Mouse (Mus musculus): Measurements from ENCODE around the gene Rnaseh1. TPM values are rescaled to one million over a fixed set of nuclear protein-coding genes. Genes with fewer than 3 reads are reported as not detected.

The Rnaseh1 gene
- polyA plus RNA-seq, 1 experiment from 2014 or later, result 28.8 TPM

- DNase-seq (ENCODE audit: low spot score, missing footprints) (no peak), ATAC-seq (ENCODE audit: low FRiP score) (no peak)
- no peaks in the 10 kb centered on the region for H3K4me1 ChIP-seq (ENCODE audit: control insufficient read depth, insufficient read depth, low read length)
- no peaks in the 10 kb centered on the region for H3K36me3 ChIP-seq (ENCODE audit: control insufficient read depth, insufficient read depth, low read length)
- no peak overlapping the region for H3K27ac ChIP-seq (ENCODE audit: low read depth, low read length)
- H3K4me2 ChIP-seq, result no peak overlapping the region
- H3K9ac ChIP-seq (ENCODE audit: low read length), result no peak overlapping the region
- WGBS, result 75% methylated on average over 5 of the region's 5 CpGs
- H3K9me3 ChIP-seq (ENCODE audit: control insufficient read depth, low read length), result no peaks in the 10 kb centered on the region
- no peak overlapping the region for H3K4me3 ChIP-seq (ENCODE audit: low read depth, low read length)
- no peaks in the 10 kb centered on the region for H3K27me3 ChIP-seq (ENCODE audit: control insufficient read depth, insufficient read depth, low read length)
Observed at GRCm38 (mm10) chr12:28622167-28622532, 27.3 kb upstream of the Rnaseh1 start.

DNA sequence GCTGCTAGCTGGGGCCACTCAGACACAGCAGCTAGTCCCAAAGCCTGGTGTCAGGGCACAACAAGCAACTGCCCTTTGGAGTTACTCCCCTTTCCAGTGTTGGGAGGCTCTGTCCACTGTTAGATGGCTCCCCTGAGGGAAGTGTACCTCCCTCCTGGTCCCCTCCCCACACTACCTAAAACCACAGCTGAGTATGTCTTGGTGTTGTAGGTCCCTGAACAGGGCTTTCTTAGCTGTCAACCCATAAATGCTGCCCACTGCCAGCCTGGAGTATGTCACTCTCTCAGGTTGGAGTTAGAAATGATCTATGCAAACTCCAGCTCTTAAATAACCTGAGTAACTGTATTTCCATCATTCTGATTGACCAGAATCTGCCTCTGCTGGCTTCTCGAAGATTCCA, 26.8 kb upstream of the Rnaseh1 start:
- Histone ChIP-seq H3K36me3 (ENCODE audit: control insufficient read depth, insufficient read depth, low read length) (no peaks in the 10 kb centered on the region), H3K9ac (ENCODE audit: low read length) (no peak overlapping the region), H3K4me3 (ENCODE audit: low read depth, low read length) (no peak overlapping the region), H3K4me2 (no peak overlapping the region), H3K4me1 (ENCODE audit: control insufficient read depth, insufficient read depth, low read length) (no peaks in the 10 kb centered on the region), H3K9me3 (ENCODE audit: control insufficient read depth, low read length) (no peaks in the 10 kb centered on the region), H3K27me3 (ENCODE audit: control insufficient read depth, insufficient read depth, low read length) (no peaks in the 10 kb centered on the region), H3K27ac (ENCODE audit: low read depth, low read length) (no peak overlapping the region)
- no peak for DNase-seq (ENCODE audit: low spot score, missing footprints)
- WGBS, result 91% methylated on average over 1 of the region's 1 CpGs
- no peak for ATAC-seq (ENCODE audit: low FRiP score)

- Histone ChIP-seq H3K27me3 (ENCODE audit: control insufficient read depth, insufficient read depth, low read length) (no peaks in the 10 kb centered on the region), H3K27ac (ENCODE audit: low read depth, low read length) (no peak within 1 kb of the TSS), H3K4me3 (ENCODE audit: low read depth, low read length) (no peak within 1 kb of the TSS), H3K4me2 (no peak within 1 kb of the TSS), H3K9me3 (ENCODE audit: control insufficient read depth, low read length) (no peaks in the 10 kb centered on the region), H3K4me1 (ENCODE audit: control insufficient read depth, insufficient read depth, low read length) (no peaks in the 10 kb centered on the region), H3K36me3 (ENCODE audit: control insufficient read depth, insufficient read depth, low read length) (no peaks in the 10 kb centered on the region), H3K9ac (ENCODE audit: low read length) (no peak within 1 kb of the TSS)
- 59% methylated on average over 5 of the region's 5 CpGs for WGBS
- DNase-seq (ENCODE audit: low spot score, missing footprints), result no peak
- no peak for ATAC-seq (ENCODE audit: low FRiP score)
Observed at GRCm38 (mm10) chr12:28623195-28623594, 26.2 kb upstream of the Rnaseh1 start, which contains the start of gene Colec11. Gene Colec11 (minus strand): TSS chr12:28623377.

DNA sequence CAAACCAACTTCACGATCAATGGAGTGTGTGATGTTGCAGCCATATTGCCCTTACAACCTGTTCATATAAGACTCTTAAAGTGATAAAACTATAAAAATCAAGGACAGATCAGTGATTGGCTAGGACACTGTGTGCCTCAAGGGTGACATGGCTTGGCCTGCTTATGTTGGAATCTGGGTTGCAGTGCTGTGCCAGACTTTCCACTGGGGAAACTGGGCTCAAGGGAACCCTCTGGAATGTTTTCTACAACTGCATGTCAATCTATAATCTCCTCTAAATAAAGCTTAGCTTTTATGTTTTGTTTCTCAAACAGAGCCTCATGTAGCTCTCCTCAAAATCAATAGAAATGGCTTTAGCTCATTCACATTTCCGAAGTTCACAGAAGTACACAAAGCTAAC, 25.2 kb upstream of the Rnaseh1 start:
- Histone ChIP-seq H3K4me1 (ENCODE audit: control insufficient read depth, insufficient read depth, low read length) (no peaks in the 10 kb centered on the region), H3K9me3 (ENCODE audit: control insufficient read depth, low read length) (no peaks in the 10 kb centered on the region), H3K27me3 (ENCODE audit: control insufficient read depth, insufficient read depth, low read length) (no peaks in the 10 kb centered on the region), H3K9ac (ENCODE audit: low read length) (no peak overlapping the region), H3K36me3 (ENCODE audit: control insufficient read depth, insufficient read depth, low read length) (peaks cover 2% of the 10 kb centered on the region), H3K4me2 (no peak overlapping the region), H3K4me3 (ENCODE audit: low read depth, low read length) (no peak overlapping the region), H3K27ac (ENCODE audit: low read depth, low read length) (no peak overlapping the region)
- DNase-seq (ENCODE audit: low spot score, missing footprints) (no peak), ATAC-seq (ENCODE audit: low FRiP score) (no peak)
- WGBS, result 86% methylated on average over 2 of the region's 2 CpGs

- H3K4me2 ChIP-seq, result no peak overlapping the region
- no peaks in the 10 kb centered on the region for H3K9me3 ChIP-seq (ENCODE audit: control insufficient read depth, low read length)
- DNase-seq (ENCODE audit: low spot score, missing footprints) (no peak), ATAC-seq (ENCODE audit: low FRiP score) (no peak)
- H3K9ac ChIP-seq (ENCODE audit: low read length), result no peak overlapping the region
- H3K4me3 ChIP-seq (ENCODE audit: low read depth, low read length), result no peak overlapping the region
- H3K27ac ChIP-seq (ENCODE audit: low read depth, low read length), result no peak overlapping the region
- WGBS, result 87% methylated on average over 7 of the region's 7 CpGs
- H3K4me1 ChIP-seq (ENCODE audit: control insufficient read depth, insufficient read depth, low read length), result no peaks in the 10 kb centered on the region
- no peaks in the 10 kb centered on the region for H3K27me3 ChIP-seq (ENCODE audit: control insufficient read depth, insufficient read depth, low read length)
- H3K36me3 ChIP-seq (ENCODE audit: control insufficient read depth, insufficient read depth, low read length), result peaks cover 10% of the 10 kb centered on the region
Observed at GRCm38 (mm10) chr12:28625407-28625806, 24.0 kb upstream of the Rnaseh1 start.

- H3K27ac ChIP-seq (ENCODE audit: low read depth, low read length), result no peak overlapping the region
- H3K27me3 ChIP-seq (ENCODE audit: control insufficient read depth, insufficient read depth, low read length), result no peaks in the 10 kb centered on the region
- no peaks in the 10 kb centered on the region for H3K4me1 ChIP-seq (ENCODE audit: control insufficient read depth, insufficient read depth, low read length)
- ATAC-seq (ENCODE audit: low FRiP score) (no peak), DNase-seq (ENCODE audit: low spot score, missing footprints) (no peak)
- no peak overlapping the region for H3K4me3 ChIP-seq (ENCODE audit: low read depth, low read length)
- 77% methylated on average over 4 of the region's 4 CpGs for WGBS
- H3K36me3 ChIP-seq (ENCODE audit: control insufficient read depth, insufficient read depth, low read length), result peaks cover 16% of the 10 kb centered on the region
- no peak overlapping the region for H3K4me2 ChIP-seq
- H3K9me3 ChIP-seq (ENCODE audit: control insufficient read depth, low read length), result no peaks in the 10 kb centered on the region
- no peak overlapping the region for H3K9ac ChIP-seq (ENCODE audit: low read length)
Observed at GRCm38 (mm10) chr12:28627092-28627491, 22.3 kb upstream of the Rnaseh1 start.

GRCm38 (mm10) chr12:28628436-28628835, 21.0 kb upstream of the Rnaseh1 start:
- Histone ChIP-seq H3K4me1 (ENCODE audit: control insufficient read depth, insufficient read depth, low read length) (no peaks in the 10 kb centered on the region), H3K4me2 (no peak overlapping the region), H3K4me3 (ENCODE audit: low read depth, low read length) (no peak overlapping the region), H3K27ac (ENCODE audit: low read depth, low read length) (no peak overlapping the region), H3K9me3 (ENCODE audit: control insufficient read depth, low read length) (no peaks in the 10 kb centered on the region), H3K9ac (ENCODE audit: low read length) (no peak overlapping the region), H3K27me3 (ENCODE audit: control insufficient read depth, insufficient read depth, low read length) (no peaks in the 10 kb centered on the region), H3K36me3 (ENCODE audit: control insufficient read depth, insufficient read depth, low read length) (peaks cover 22% of the 10 kb centered on the region)
- DNase-seq (ENCODE audit: low spot score, missing footprints), result no peak
- WGBS, result 94% methylated on average over 2 of the region's 2 CpGs
- ATAC-seq (ENCODE audit: low FRiP score), result no peak

GRCm38 (mm10) chr12:28635058-28635534, 14.3 kb upstream of the Rnaseh1 start:
- DNase-seq (ENCODE audit: low spot score, missing footprints) (no peak), ATAC-seq (ENCODE audit: low FRiP score) (no peak; the same call in 1 of the 2 replicates)
- Histone ChIP-seq H3K36me3 (ENCODE audit: control insufficient read depth, insufficient read depth, low read length) (peaks cover 21% of the 10 kb centered on the region), H3K27ac (ENCODE audit: low read depth, low read length) (peak overlapping the region; percentile 68), H3K4me3 (ENCODE audit: low read depth, low read length) (peak overlapping the region; percentile 88), H3K4me1 (ENCODE audit: control insufficient read depth, insufficient read depth, low read length) (peaks cover 8% of the 10 kb centered on the region), H3K9me3 (ENCODE audit: control insufficient read depth, low read length) (no peaks in the 10 kb centered on the region), H3K4me2 (peak overlapping the region; percentile 80), H3K9ac (ENCODE audit: low read length) (peak overlapping the region; percentile 97), H3K27me3 (ENCODE audit: control insufficient read depth, insufficient read depth, low read length) (no peaks in the 10 kb centered on the region)
- WGBS, result 2% methylated on average over 23 of the region's 23 CpGs

DNA sequence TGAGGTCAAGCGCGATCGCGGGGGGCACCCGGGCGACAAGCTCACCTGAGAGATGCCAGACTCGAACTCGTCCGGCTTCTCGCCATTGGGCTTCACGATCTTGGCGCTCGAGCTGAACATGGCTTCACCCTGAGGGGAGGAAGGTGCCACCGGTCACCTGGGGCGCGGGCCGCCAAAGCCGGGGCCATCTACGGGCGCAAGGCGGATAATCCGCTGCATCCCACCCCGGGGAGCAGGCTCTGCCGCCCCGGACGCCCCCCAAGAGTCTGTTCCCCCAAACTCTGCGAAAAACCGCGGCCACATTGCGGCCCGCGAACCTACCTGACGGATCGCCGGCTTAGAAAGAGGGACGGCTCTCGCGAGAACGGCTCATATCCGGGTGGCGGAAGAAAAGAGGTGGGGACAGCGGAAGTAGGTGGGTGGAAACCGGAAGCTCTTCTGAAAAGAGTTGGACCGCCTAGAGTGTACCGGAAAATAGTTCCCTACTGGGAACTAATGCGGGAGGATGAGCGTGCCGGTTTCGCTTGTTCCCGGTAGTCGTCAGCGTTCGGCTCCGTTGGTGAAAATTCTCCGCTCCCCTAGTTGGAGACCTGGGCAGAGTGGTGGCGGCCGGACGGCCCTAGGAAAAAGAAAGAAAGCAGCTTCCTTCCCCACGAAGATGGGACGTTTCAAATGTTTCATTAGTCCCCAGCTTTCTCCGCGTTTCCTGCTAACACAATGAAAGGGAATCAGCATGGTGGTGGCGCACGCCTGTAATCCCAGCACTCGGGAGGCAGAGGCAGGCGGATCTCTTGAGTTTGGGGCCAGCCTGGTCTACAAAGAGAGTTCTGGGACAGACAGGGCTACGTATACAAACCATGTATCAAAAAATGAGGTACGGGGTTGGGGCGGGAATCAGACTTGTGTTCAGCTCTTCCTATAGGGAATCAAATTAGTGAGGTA, 13.6 kb upstream of the Rnaseh1 start, which contains the start of gene Rps7:
TSS of gene Rps7 (minus strand) at position 419 of the 942 bp plus-strand sequence.
- ATAC-seq (ENCODE audit: low FRiP score) (peak; percentile 97), DNase-seq (ENCODE audit: low spot score, missing footprints) (peak; percentile 99)
- peak within 1 kb of the TSS; percentile 97 for H3K9ac ChIP-seq (ENCODE audit: low read length)
- peak within 1 kb of the TSS; percentile 88 for H3K4me3 ChIP-seq (ENCODE audit: low read depth, low read length)
- H3K27ac ChIP-seq (ENCODE audit: low read depth, low read length), result peak within 1 kb of the TSS; percentile 68
- H3K36me3 ChIP-seq (ENCODE audit: control insufficient read depth, insufficient read depth, low read length), result peaks cover 17% of the 10 kb centered on the region
- peaks cover 8% of the 10 kb centered on the region for H3K4me1 ChIP-seq (ENCODE audit: control insufficient read depth, insufficient read depth, low read length)
- peak within 1 kb of the TSS; percentile 80 for H3K4me2 ChIP-seq
- H3K27me3 ChIP-seq (ENCODE audit: control insufficient read depth, insufficient read depth, low read length), result no peaks in the 10 kb centered on the region
- WGBS, result 6% methylated on average over 69 of the region's 69 CpGs
- H3K9me3 ChIP-seq (ENCODE audit: control insufficient read depth, low read length), result no peaks in the 10 kb centered on the region

Data from midbrain, embryonic 11.5 days (tissue).